Mouse (Mus musculus) right cerebral cortex, postnatal 25 days (tissue): ENCODE results near the gene Myh2.

Experiments used
- DNase-seq: peaks from one replicate; pipeline ENCODE4 v3.0.0; 2022

Myh2 gene

GRCm38 (mm10) chr11:67170727-67171126 is at the start of gene Myh2:
Gene Myh2 (plus strand): TSS chr11:67171027.
- no peak for DNase-seq

DNA sequence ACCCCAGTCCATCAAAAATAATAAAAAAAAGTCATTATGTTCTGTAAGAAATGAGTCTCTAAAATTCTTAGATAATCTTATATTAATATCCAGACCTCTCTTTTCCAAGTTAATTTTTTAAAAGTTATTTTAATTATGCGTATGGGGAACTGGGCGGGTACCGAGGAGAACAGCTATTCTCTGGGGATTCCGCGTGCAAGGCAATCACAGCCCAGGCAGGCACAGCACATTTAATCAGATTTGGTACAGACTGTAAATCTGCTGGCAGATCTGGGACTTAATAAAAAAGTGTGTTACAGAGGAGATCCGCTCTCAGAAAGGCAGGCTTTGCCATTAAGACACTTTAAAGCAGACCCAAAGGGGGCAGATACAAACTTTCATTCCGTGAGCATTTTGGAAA is 45.9 kb upstream of the Myh2 start:
- no peak for DNase-seq

- peak; percentile 75 for DNase-seq
Measured at GRCm38 (mm10) chr11:67125361-67125760, 45.5 kb upstream of the Myh2 start.

- no peak for DNase-seq
Measured at GRCm38 (mm10) chr11:67133526-67133925, 37.3 kb upstream of the Myh2 start.

- DNase-seq, result no peak
Measured at GRCm38 (mm10) chr11:67134654-67135053, 36.2 kb upstream of the Myh2 start.

- DNase-seq, result no peak
Measured at GRCm38 (mm10) chr11:67135532-67135931, 35.3 kb upstream of the Myh2 start.

DNA sequence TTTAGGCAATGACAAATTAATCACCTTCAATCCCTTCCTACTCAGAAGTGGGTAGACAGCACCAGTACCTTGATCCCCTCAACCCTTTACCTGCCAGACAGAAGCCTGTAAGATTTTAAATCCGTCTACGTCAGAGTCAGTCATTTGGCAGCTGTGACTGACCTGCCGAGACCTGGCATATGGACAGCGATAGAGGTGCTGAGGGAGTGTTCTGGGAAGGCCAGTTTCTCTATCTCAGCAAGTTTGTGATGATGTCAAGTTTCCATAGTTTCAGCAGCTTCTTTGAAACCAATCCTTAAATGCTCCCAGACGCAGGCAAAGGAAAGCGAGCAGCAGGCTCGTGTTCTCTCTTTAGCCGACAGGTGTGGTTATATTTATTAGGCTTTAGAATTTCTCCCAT is 31.3 kb upstream of the Myh2 start:
- DNase-seq, result no peak

DNA sequence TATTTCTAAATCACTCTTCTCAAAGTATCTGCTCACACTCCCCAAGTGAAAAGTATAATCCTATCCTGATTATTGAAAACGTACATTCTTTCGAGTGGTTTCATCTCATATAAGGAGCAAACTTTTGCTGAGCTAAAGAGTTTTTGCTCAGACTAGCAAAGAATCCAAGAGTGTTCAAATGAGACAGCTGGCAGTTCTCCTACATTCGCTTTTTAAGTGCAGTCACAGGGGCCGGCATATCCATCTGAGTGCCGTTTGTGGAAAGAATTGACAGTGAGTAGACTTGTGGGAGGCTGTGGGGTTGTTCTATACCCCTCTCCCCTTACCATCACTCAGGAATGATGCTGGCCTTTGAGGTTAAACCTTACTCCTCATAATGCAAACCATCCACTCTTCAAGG is 30.7 kb upstream of the Myh2 start:
- no peak for DNase-seq

- DNase-seq, result no peak
Measured at GRCm38 (mm10) chr11:67141031-67141430, 29.8 kb upstream of the Myh2 start.

DNA sequence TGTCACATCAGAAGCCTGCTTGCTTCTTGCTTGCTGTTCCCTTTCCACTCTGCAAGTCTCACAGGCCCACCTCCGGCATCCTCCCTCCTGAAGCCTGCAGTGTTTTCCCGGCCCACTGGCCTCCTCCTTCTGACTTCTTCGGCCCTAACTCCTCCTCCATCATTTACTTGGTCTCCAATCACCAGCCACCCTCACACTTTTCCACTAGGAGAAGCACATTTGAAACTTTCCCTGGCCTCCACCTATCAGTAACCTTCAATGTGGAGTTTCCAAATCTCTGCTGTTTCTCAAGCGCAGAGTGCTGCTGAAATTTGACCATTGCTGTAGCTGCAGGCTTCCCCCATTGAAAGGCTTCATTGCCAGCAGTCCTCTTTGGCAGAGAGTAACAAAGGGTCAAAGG is 28.8 kb upstream of the Myh2 start:
- DNase-seq, result no peak

GRCm38 (mm10) chr11:67143065-67143464 is 27.8 kb upstream of the Myh2 start:
- no peak for DNase-seq

- no peak for DNase-seq
Measured at GRCm38 (mm10) chr11:67143863-67144498, 26.8 kb upstream of the Myh2 start.

DNA sequence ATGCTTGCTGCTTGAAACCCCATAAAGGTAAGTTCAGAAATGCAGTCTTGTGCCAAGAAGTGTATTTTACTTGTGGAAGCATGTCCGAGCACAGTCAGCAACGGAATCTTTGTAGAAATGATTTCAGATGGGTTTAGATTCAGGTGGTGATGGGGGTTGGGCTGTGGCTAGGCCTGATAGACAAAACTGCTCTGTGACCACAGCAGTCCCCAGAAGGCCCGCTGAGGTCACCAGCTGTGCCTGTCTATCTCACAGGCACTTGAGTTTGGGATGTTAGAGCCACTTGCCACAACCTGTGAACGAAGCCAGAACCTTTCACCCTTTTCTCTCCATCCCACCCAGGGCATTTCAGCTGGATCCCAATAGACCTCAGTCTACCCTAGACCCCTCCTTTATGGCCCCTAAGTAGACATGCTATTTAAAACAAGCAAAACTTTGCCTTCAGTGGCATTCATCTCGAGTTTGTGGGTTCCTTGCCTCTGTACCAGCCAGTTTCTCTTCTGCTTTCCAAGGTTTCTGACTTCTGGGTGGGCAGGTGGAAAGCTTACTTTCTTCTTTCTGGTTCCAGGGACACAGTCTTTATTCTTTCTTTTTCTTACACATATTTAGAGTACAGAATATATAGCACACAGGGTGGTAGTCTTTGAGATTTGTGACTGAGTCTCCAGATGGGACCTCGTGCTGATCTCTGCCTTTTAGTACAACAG is 26.1 kb upstream of the Myh2 start:
- no peak for DNase-seq

- no peak for DNase-seq
Measured at GRCm38 (mm10) chr11:67145482-67146408, 25.1 kb upstream of the Myh2 start.

- DNase-seq, result no peak
Measured at GRCm38 (mm10) chr11:67146409-67147282, 24.2 kb upstream of the Myh2 start.

- no peak for DNase-seq
Measured at GRCm38 (mm10) chr11:67147283-67147921, 23.4 kb upstream of the Myh2 start.

DNA sequence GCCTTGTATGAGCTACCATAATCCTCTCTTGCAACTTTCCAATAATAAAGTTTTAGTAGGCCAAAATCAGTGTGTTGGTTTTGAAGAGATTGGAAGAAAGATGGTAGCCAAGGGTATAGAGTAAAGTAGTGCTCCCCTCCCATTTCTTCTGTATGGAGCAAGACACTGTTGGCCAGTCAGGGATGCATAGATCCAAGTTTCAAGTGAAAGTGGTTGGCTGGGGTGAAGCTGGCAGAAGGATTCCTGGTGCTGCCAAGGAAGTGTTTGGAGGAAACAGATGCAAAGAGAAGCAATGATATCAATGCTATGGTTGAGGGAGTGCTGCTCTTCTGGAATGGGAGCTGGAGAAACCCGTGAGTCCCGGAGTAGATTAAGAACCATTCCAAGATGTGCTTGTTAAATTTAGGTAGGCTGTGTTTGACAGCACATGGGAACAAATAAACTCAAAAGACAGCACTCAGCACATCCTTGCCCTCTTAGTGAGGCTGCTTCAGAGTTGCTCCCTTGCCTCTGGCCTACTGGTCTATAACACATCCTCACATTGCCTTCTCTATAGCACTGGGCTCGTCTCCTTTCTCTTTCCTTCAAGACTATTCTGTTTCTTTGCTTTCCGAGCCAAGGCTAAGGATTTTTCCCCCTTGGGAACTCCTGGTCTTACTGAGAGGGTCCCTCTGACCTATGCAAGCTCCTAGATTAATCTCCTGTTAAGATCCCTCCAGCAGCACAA is 22.4 kb upstream of the Myh2 start:
- no peak for DNase-seq

- DNase-seq, result no peak
Measured at GRCm38 (mm10) chr11:67150237-67150636, 20.6 kb upstream of the Myh2 start.

DNA sequence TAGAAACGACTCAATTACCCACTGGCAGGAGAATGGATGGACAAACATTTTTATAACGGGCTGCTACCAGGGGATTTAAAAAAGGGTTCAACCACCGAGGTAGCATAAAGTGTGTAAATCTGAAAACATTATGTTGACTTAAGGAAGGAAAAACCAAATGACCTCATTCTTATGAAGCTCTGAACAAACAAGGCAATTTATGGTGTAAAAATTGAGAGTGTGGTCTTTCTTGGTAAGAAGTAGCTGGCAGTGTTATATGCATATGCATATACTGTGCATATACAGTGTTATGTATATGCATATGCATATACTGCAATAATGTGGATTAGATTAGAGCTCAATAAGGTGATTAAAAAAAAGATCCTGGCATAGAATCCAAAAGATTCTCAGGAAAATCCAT is 19.7 kb upstream of the Myh2 start:
- DNase-seq, result no peak

DNA sequence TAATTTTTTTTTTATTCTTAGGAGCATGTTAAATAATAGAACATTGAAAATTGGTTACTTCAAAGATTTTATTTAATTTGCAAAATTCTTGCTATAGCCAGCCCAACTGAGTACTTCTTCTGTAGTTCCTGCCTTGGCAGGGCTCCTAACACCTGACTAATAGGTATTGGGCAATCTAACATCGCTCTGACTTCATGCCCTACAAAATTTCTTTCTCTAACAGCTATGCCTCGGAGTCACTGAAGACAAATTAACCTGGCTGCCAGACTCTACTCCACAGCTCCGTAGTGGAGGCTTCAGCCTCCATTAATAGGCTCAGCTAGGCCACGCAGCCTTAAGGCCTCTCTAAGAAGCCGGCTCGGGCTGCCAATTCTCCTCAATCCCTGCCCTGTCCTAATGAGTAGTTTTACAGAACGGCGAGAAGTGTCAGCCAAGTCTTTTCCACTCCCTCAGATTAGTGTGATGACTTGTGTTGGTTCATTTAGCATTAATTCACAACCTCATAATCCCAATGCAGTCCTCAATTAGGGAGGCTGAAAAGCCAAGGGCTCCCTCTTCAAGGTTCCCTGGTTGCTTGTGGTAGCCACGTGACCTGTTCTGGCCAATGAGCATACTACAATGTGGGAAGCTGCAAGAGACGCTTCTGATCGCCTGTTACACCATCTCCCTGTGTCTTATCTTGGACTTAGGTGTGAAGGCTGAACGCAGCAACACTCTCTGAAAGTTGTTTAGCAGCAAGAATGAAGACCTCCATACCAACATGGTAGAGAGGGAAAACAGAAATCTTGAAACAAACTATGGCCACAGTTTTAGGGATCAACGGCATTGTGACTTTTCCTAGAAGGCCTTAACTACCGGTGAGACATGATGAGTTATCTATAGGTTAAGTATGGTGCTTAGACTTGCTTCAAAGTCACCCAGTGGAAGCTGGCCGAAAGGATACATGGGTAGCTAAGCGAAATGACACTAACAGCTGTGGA is 18.9 kb upstream of the Myh2 start:
- DNase-seq, result no peak
